Mouse (Mus musculus) G1E (cell line): Measurements from ENCODE around the gene Cog3. TPM values are rescaled to one million over a fixed set of nuclear protein-coding genes. Genes with fewer than 3 reads are reported as not detected.

Experiments used
- ATAC-seq: 2 replicates; pipeline ENCODE4 v1.8.0; 2016; ENCODE audit warnings: mild to moderate bottlenecking; ENCODE audit not compliant: insufficient number of reproducible peaks, poor library complexity, low FRiP score, severe bottlenecking; ENCODE audit errors: extremely low read depth
- DNase-seq: peaks from one replicate; pipeline ENCODE4 v3.0.0; 2012; ENCODE audit warnings: low spot score
- H3K27me3 ChIP-seq: 2 replicates; pipeline ENCODE4 v1.6.1; 2012; ENCODE audit warnings: mild to moderate bottlenecking, low read length, inconsistent platforms; ENCODE audit not compliant: insufficient read depth
- H3K36me3 ChIP-seq: replicated peaks from 2 replicates; pipeline ENCODE3; 2012; ENCODE audit warnings: mild to moderate bottlenecking, inconsistent platforms
- H3K4me1 ChIP-seq: 2 replicates; pipeline ENCODE4 v1.6.1; 2012; ENCODE audit warnings: low read depth, low read length, inconsistent platforms, mixed read lengths; ENCODE audit not compliant: insufficient read depth
- H3K4me3 ChIP-seq: 2 replicates; pipeline ENCODE4 v1.5.1; 2012; ENCODE audit warnings: low read depth, mild to moderate bottlenecking, inconsistent platforms, low read length, moderate library complexity, mixed read lengths
- H3K9me3 ChIP-seq: replicated peaks from 2 replicates; pipeline ENCODE4 v1.6.1; 2012; ENCODE audit warnings: inconsistent platforms
- CTCF ChIP-seq: IDR thresholded peaks from 2 replicates; pipeline ENCODE4 v1.5.1; 2012; ENCODE audit warnings: low read depth, low read length, inconsistent platforms, mixed read lengths
- GATA1 ChIP-seq: IDR thresholded peaks from 2 replicates; pipeline ENCODE4 v1.6.1; 2012; ENCODE audit warnings: borderline replicate concordance, low read length, inconsistent platforms, mixed read lengths
- GATA2 ChIP-seq: IDR thresholded peaks from 2 replicates; pipeline ENCODE4 v1.6.1; 2012; ENCODE audit warnings: low read depth, low read length, inconsistent platforms, borderline replicate concordance
- POLR2AphosphoS5 ChIP-seq: IDR thresholded peaks from 2 replicates; pipeline ENCODE4 v1.6.1; 2012; ENCODE audit warnings: low read depth, low read length, inconsistent platforms; ENCODE audit not compliant: insufficient replicate concordance
- TAL1 ChIP-seq: conservative IDR thresholded peaks from 2 replicates; pipeline ENCODE4 v1.6.1; 2012; ENCODE audit warnings: low read depth, low read length, inconsistent platforms, mixed read lengths
- polyA plus RNA-seq: library from polyadenylated mRNA; stranded (reverse); fragments of >175 nt; gene quantifications from 2 replicates; pipeline ENCODE4 v1.2.3, GENCODE M21; 2012
- total RNA-seq, 2 experiments: library from RNA; stranded (forward) in 1 of 2; stranded (reverse) in 1 of 2; fragments of 200-1000 nt in 1 of 2; fragments of >200 nt in 1 of 2; fragmentation: Nextera tagmentation in 1 of 2; gene quantifications; 2 replicates each; pipeline ENCODE4 v1.2.3; 2014 to 2017

Cog3 gene
- total and polyA plus RNA-seq, 3 experiments: 6.2 to 34.8 (median 34.1) TPM

- H3K36me3 ChIP-seq: peaks cover 94% of the 10 kb centered on the region
- no peak for ATAC-seq
- TF ChIP-seq GATA2: no peak
- no peak for TF ChIP-seq CTCF
- TF ChIP-seq POLR2AphosphoS5: no peak
- TF ChIP-seq GATA1: no peak
- no peak for TF ChIP-seq TAL1
These were observed 41.6 kb downstream of the Cog3 start for GRCm38 (mm10) chr14:75712687-75713086.

GRCm38 (mm10) chr14:75711731-75712130 lies 42.6 kb downstream of the Cog3 start:
- ATAC-seq (no peak), DNase-seq (no peak)
- Histone ChIP-seq H3K4me1 (no peaks in the 10 kb centered on the region), H3K9me3 (no peaks in the 10 kb centered on the region), H3K36me3 (peaks cover 93% of the 10 kb centered on the region), H3K4me3 (no peak overlapping the region), H3K27me3 (no peaks in the 10 kb centered on the region)
- TF ChIP-seq TAL1 (no peak), GATA1 (no peak), POLR2AphosphoS5 (no peak), GATA2 (no peak), CTCF (no peak)

More at GRCm38 (mm10) chr14:75712687-75713086, 41.6 kb downstream of the Cog3 start:
- no peak for DNase-seq
- H3K4me3 ChIP-seq: no peak overlapping the region
- H3K27me3 ChIP-seq: no peaks in the 10 kb centered on the region
- no peaks in the 10 kb centered on the region for H3K9me3 ChIP-seq
- H3K4me1 ChIP-seq: no peaks in the 10 kb centered on the region

- Histone ChIP-seq H3K4me1 (no peaks in the 10 kb centered on the region), H3K4me3 (no peak overlapping the region), H3K9me3 (no peaks in the 10 kb centered on the region), H3K27me3 (no peaks in the 10 kb centered on the region), H3K36me3 (peaks cover 92% of the 10 kb centered on the region)
- TF ChIP-seq GATA1 (no peak), TAL1 (no peak), CTCF (no peak), GATA2 (no peak), POLR2AphosphoS5 (no peak)
- DNase-seq: no peak
- no peak for ATAC-seq
These were observed 45.3 kb downstream of the Cog3 start for GRCm38 (mm10) chr14:75708986-75709385.

GRCm38 (mm10) chr14:75707771-75708170 lies 46.5 kb downstream of the Cog3 start:
- Histone ChIP-seq H3K4me1 (peaks cover 2% of the 10 kb centered on the region; the same call in 1 of the 2 replicates), H3K27me3 (no peaks in the 10 kb centered on the region), H3K9me3 (no peaks in the 10 kb centered on the region), H3K4me3 (no peak overlapping the region), H3K36me3 (peaks cover 93% of the 10 kb centered on the region)
- DNase-seq (no peak), ATAC-seq (no peak)
- no peak for TF ChIP-seq GATA2
- TF ChIP-seq TAL1: no peak
- no peak for TF ChIP-seq GATA1
- no peak for TF ChIP-seq POLR2AphosphoS5
- TF ChIP-seq CTCF: no peak

GRCm38 (mm10) chr14:75706647-75707046 lies 47.7 kb downstream of the Cog3 start:
- DNase-seq: no peak
- no peak for ATAC-seq
- no peak overlapping the region for H3K4me3 ChIP-seq
- no peaks in the 10 kb centered on the region for H3K9me3 ChIP-seq
- peaks cover 2% of the 10 kb centered on the region; the same call in 1 of the 2 replicates for H3K4me1 ChIP-seq
- no peak for TF ChIP-seq POLR2AphosphoS5
- TF ChIP-seq GATA1: no peak
- TF ChIP-seq TAL1: no peak
- no peak for TF ChIP-seq GATA2
- TF ChIP-seq CTCF: no peak
- peaks cover 90% of the 10 kb centered on the region for H3K36me3 ChIP-seq
- no peaks in the 10 kb centered on the region for H3K27me3 ChIP-seq

- TF ChIP-seq POLR2AphosphoS5 (no peak), TAL1 (no peak), GATA1 (no peak), GATA2 (no peak), CTCF (no peak)
- ATAC-seq (no peak), DNase-seq (no peak)
- no peak overlapping the region for H3K4me3 ChIP-seq
- H3K27me3 ChIP-seq: 0 out of 2 replicates have a peak, but pooled peaks cover 2% of the 10 kb centered on the region
- peaks cover 14% of the 10 kb centered on the region for H3K4me1 ChIP-seq
- H3K9me3 ChIP-seq: no peaks in the 10 kb centered on the region
- H3K36me3 ChIP-seq: peaks cover 21% of the 10 kb centered on the region
These were observed 56.4 kb downstream of the Cog3 start for GRCm38 (mm10) chr14:75697928-75698327.

GRCm38 (mm10) chr14:75696096-75696495 lies 58.2 kb downstream of the Cog3 start:
- Histone ChIP-seq H3K4me3 (no peak overlapping the region), H3K36me3 (peaks cover 6% of the 10 kb centered on the region), H3K4me1 (peaks cover 14% of the 10 kb centered on the region), H3K9me3 (no peaks in the 10 kb centered on the region), H3K27me3 (0 out of 2 replicates have a peak, but pooled peaks cover 4% of the 10 kb centered on the region)
- DNase-seq (no peak), ATAC-seq (no peak)
- TF ChIP-seq CTCF: no peak
- TF ChIP-seq TAL1: no peak
- TF ChIP-seq GATA2: no peak
